Mouse (Mus musculus) MEL (cell line): Measurements from ENCODE around the gene Esrrb. TPM values are rescaled to one million over a fixed set of nuclear protein-coding genes. Genes with fewer than 3 reads are reported as not detected.

Source experiments
- DNase-seq: peaks from one replicate; pipeline ENCODE4 v3.0.0; 2011; ENCODE audit warnings: low read depth, low spot score
- H3K27ac ChIP-seq: 2 replicates; pipeline ENCODE4 v1.5.1; 2012; ENCODE audit warnings: low read depth, mild to moderate bottlenecking, control low read depth, low read length, moderate library complexity; ENCODE audit not compliant: control insufficient read depth
- H3K27me3 ChIP-seq, 2 experiments: fragments of 150-350 bp in 1 of 2; sonication (generic) in 1 of 2; 2 replicates each; pipeline ENCODE4 v1.6.1; 2012; ENCODE audit warnings: low read length in 2 of 2, mild to moderate bottlenecking in 2 of 2, improper control_type of control experiment in 1 of 2, moderate library complexity in 1 of 2; ENCODE audit not compliant: insufficient read depth in 2 of 2, control insufficient read depth in 1 of 2
- H3K36me3 ChIP-seq, 2 experiments: 2 replicates each; pipeline ENCODE4 v1.6.1; 2012 to 2014; ENCODE audit warnings: low read length in 2 of 2, improper control_type of control experiment in 1 of 2, inconsistent platforms in 1 of 2, mild to moderate bottlenecking in 1 of 2; ENCODE audit not compliant: insufficient read depth in 2 of 2, control insufficient read depth in 1 of 2
- H3K4me1 ChIP-seq, 2 experiments: fragments of 150-350 bp in 1 of 2; sonication (generic) in 1 of 2; 2 replicates each; pipeline ENCODE4 v1.6.1; 2012; ENCODE audit warnings: low read length in 2 of 2, improper control_type of control experiment in 1 of 2, mild to moderate bottlenecking in 1 of 2; ENCODE audit not compliant: insufficient read depth in 2 of 2, control insufficient read depth in 1 of 2
- H3K4me3 ChIP-seq, 2 experiments: fragments of 150-350 bp in 1 of 2; sonication (generic) in 1 of 2; 2 replicates each; pipeline ENCODE4 v1.5.1; 2012; ENCODE audit warnings: low read depth in 2 of 2, low read length in 2 of 2, mild to moderate bottlenecking in 2 of 2, moderate library complexity in 2 of 2, control low read depth in 1 of 2, improper control_type of control experiment in 1 of 2; ENCODE audit not compliant: control insufficient read depth in 1 of 2, insufficient read depth in 1 of 2
- H3K79me2 ChIP-seq: 2 replicates; pipeline ENCODE4 v1.6.1; 2012; ENCODE audit warnings: mild to moderate bottlenecking, low read length, moderate library complexity; ENCODE audit not compliant: control insufficient read depth, poor library complexity, insufficient read depth
- H3K9ac ChIP-seq: 2 replicates; pipeline ENCODE4 v1.6.1; 2012; ENCODE audit warnings: low read depth, mild to moderate bottlenecking, control low read depth, low read length, moderate library complexity; ENCODE audit not compliant: control insufficient read depth, poor library complexity, severe bottlenecking
- H3K9me3 ChIP-seq: fragments of 150-350 bp; sonication (generic); replicated peaks from 2 replicates; pipeline ENCODE4 v1.6.1; 2012; ENCODE audit warnings: mild to moderate bottlenecking, low read length, improper control_type of control experiment, moderate library complexity; ENCODE audit not compliant: insufficient read depth
- BHLHE40 ChIP-seq: IDR thresholded peaks from 2 replicates; pipeline ENCODE4 v1.6.1; 2012; ENCODE audit warnings: low read depth, mild to moderate bottlenecking, inconsistent platforms, low read length, improper control_type of control experiment, borderline replicate concordance
- CHD1 ChIP-seq: IDR thresholded peaks from 2 replicates; pipeline ENCODE4 v1.6.1; 2012; ENCODE audit warnings: low read depth, mild to moderate bottlenecking, inconsistent platforms, low read length, improper control_type of control experiment
- CTCF ChIP-seq, 3 experiments: IDR thresholded peaks in 2 of 3; conservative IDR thresholded peaks in 1 of 3; 2 replicates each; pipeline ENCODE4 v1.5.1; 2011 to 2012; ENCODE audit warnings: low read length in 3 of 3, low read depth in 2 of 3, mild to moderate bottlenecking in 2 of 3, improper control_type of control experiment in 1 of 3, inconsistent platforms in 1 of 3, mixed read lengths in 1 of 3, moderate library complexity in 1 of 3; ENCODE audit not compliant: control insufficient read depth in 1 of 3, insufficient read depth in 1 of 3, poor library complexity in 1 of 3, severe bottlenecking in 1 of 3
- EP300 ChIP-seq, 2 experiments: IDR thresholded peaks; 2 replicates each; pipeline ENCODE4 v1.6.1; 2011; ENCODE audit warnings: improper control_type of control experiment in 2 of 2, low read length in 2 of 2, low read depth in 1 of 2, mild to moderate bottlenecking in 1 of 2
- ETS1 ChIP-seq: IDR thresholded peaks from 2 replicates; pipeline ENCODE4 v1.6.1; 2012; ENCODE audit warnings: low read depth, mild to moderate bottlenecking, inconsistent platforms, low read length, improper control_type of control experiment, moderate library complexity
- GABPA ChIP-seq: IDR thresholded peaks from 2 replicates; pipeline ENCODE4 v1.6.1; 2012; ENCODE audit warnings: low read depth, mild to moderate bottlenecking, inconsistent platforms, low read length, improper control_type of control experiment, moderate library complexity
- JUND ChIP-seq: IDR thresholded peaks from 2 replicates; pipeline ENCODE4 v1.6.1; 2011; ENCODE audit warnings: low read depth, mild to moderate bottlenecking, improper control_type of control experiment, low read length
- MAFK ChIP-seq: IDR thresholded peaks from 2 replicates; pipeline ENCODE4 v1.6.1; 2011; ENCODE audit warnings: low read depth, mild to moderate bottlenecking, low read length, improper control_type of control experiment, borderline replicate concordance
- MAX ChIP-seq: IDR thresholded peaks from 2 replicates; pipeline ENCODE4 v1.6.1; 2011; ENCODE audit warnings: low read length, improper control_type of control experiment
- MAZ ChIP-seq: IDR thresholded peaks from 2 replicates; pipeline ENCODE4 v1.6.1; 2012; ENCODE audit warnings: low read depth, mild to moderate bottlenecking, inconsistent platforms, low read length, improper control_type of control experiment
- MEF2A ChIP-seq: IDR thresholded peaks from 2 replicates; pipeline ENCODE4 v1.6.1; 2014; ENCODE audit warnings: low read depth, mild to moderate bottlenecking, inconsistent platforms, low read length, improper control_type of control experiment; ENCODE audit not compliant: poor library complexity, insufficient replicate concordance, severe bottlenecking; ENCODE audit errors: extremely low read depth
- MXI1 ChIP-seq: IDR thresholded peaks from 2 replicates; pipeline ENCODE4 v1.6.1; 2011; ENCODE audit warnings: mild to moderate bottlenecking, low read depth, low read length, improper control_type of control experiment
- NRF1 ChIP-seq: IDR thresholded peaks from 2 replicates; pipeline ENCODE4 v1.6.1; 2014; ENCODE audit warnings: low read depth, mild to moderate bottlenecking, inconsistent platforms, low read length, improper control_type of control experiment, moderate library complexity; ENCODE audit not compliant: poor library complexity, insufficient read depth, severe bottlenecking
- POLR2A ChIP-seq, 2 experiments: IDR thresholded peaks; 2 replicates each; pipeline ENCODE4 v1.6.1; 2011 to 2012; ENCODE audit warnings: low read length in 2 of 2, mild to moderate bottlenecking in 2 of 2, control low read depth in 1 of 2, improper control_type of control experiment in 1 of 2, low read depth in 1 of 2, moderate library complexity in 1 of 2; ENCODE audit not compliant: control insufficient read depth in 1 of 2, insufficient read depth in 1 of 2, poor library complexity in 1 of 2
- POLR2AphosphoS2 ChIP-seq: IDR thresholded peaks from 2 replicates; pipeline ENCODE4 v1.6.1; 2011; ENCODE audit warnings: low read length, improper control_type of control experiment
- POLR2AphosphoS5 ChIP-seq: IDR thresholded peaks from 2 replicates; pipeline ENCODE4 v1.6.1; 2012; ENCODE audit warnings: low read depth, borderline replicate concordance, mild to moderate bottlenecking, inconsistent platforms, low read length, moderate library complexity, mixed read lengths
- RAD21 ChIP-seq: IDR thresholded peaks from 2 replicates; pipeline ENCODE4 v1.6.1; 2011; ENCODE audit warnings: mild to moderate bottlenecking, low read depth, low read length, improper control_type of control experiment
- RCOR1 ChIP-seq: IDR thresholded peaks from 2 replicates; pipeline ENCODE4 v1.6.1; 2012; ENCODE audit warnings: low read depth, mild to moderate bottlenecking, inconsistent platforms, low read length, improper control_type of control experiment
- SIN3A ChIP-seq: IDR thresholded peaks from 2 replicates; pipeline ENCODE4 v1.6.1; 2012; ENCODE audit warnings: low read length, improper control_type of control experiment, inconsistent platforms
- TBP ChIP-seq: IDR thresholded peaks from 2 replicates; pipeline ENCODE4 v1.8.0; 2011; ENCODE audit warnings: low read depth, low read length, improper control_type of control experiment
- USF1 ChIP-seq: IDR thresholded peaks from 2 replicates; pipeline ENCODE4 v1.6.1; 2014; ENCODE audit warnings: low read depth, mild to moderate bottlenecking, inconsistent platforms, low read length, improper control_type of control experiment, moderate library complexity
- USF2 ChIP-seq, 2 experiments: IDR thresholded peaks; 2 replicates each; pipeline ENCODE4 v1.6.1; 2011 to 2012; ENCODE audit warnings: improper control_type of control experiment in 2 of 2, low read length in 2 of 2, borderline replicate concordance in 1 of 2, inconsistent platforms in 1 of 2, low read depth in 1 of 2, mild to moderate bottlenecking in 1 of 2; ENCODE audit not compliant: insufficient read depth in 1 of 2
- ZKSCAN1 ChIP-seq: IDR thresholded peaks from 2 replicates; pipeline ENCODE4 v1.6.1; 2012; ENCODE audit warnings: low read depth, mild to moderate bottlenecking, inconsistent platforms, low read length, improper control_type of control experiment, moderate library complexity
- ZMIZ1 ChIP-seq: IDR thresholded peaks from 2 replicates; pipeline ENCODE4 v1.6.1; 2012; ENCODE audit warnings: low read depth, mild to moderate bottlenecking, inconsistent platforms, low read length, improper control_type of control experiment, moderate library complexity
- ZNF384 ChIP-seq: IDR thresholded peaks from 2 replicates; pipeline ENCODE4 v1.6.1; 2012; ENCODE audit warnings: low read depth, mild to moderate bottlenecking, inconsistent platforms, low read length, improper control_type of control experiment
- polyA plus RNA-seq, 2 experiments: library from polyadenylated mRNA; stranded (reverse) in 1 of 2; unstranded in 1 of 2; fragments of >175 nt in 1 of 2; fragments of >200 nt in 1 of 2; gene quantifications; 2 replicates each; pipeline versions ENCODE4 v1.2.1 to v1.2.4; 2012; ENCODE audit warnings: low replicate concordance in 2 of 2, low read depth in 1 of 2; ENCODE audit not compliant: insufficient read length in 2 of 2, insufficient read depth in 1 of 2, missing spikeins in 1 of 2
- total RNA-seq: library from RNA; depleted of rRNA; stranded (reverse); fragments of 300-350 nt; gene quantifications from 2 replicates; pipeline ENCODE4 v1.2.3, GENCODE M21; 2012

Gene Esrrb
- total and polyA plus RNA-seq, 3 experiments: not detected

- Histone ChIP-seq H3K36me3 (no peaks in the 10 kb centered on the region), H3K79me2 (no peaks in the 10 kb centered on the region), H3K27ac (no peak overlapping the region), H3K4me3 (no peak overlapping the region), H3K27me3 (no peaks in the 10 kb centered on the region), H3K9me3 (no peaks in the 10 kb centered on the region), H3K9ac (no peak overlapping the region), H3K4me1 (no peaks in the 10 kb centered on the region)
- DNase-seq: no peak
- TF ChIP-seq CTCF (IDR thresholded peaks at IDR 0.05 in 2 of 3, conservative IDR thresholded peaks at IDR 0.05 in 1 of 3; ENCODE audit: control insufficient read depth in 1 of 3, insufficient read depth in 1 of 3, low read depth in 2 of 3, low read length in 3 of 3, poor library complexity in 1 of 3, severe bottlenecking in 1 of 3): no peak
- no peak for TF ChIP-seq POLR2AphosphoS2
- no peak for TF ChIP-seq ZMIZ1
- no peak for TF ChIP-seq MAFK
- no peak for TF ChIP-seq POLR2A (IDR thresholded peaks at IDR 0.05; ENCODE audit: control insufficient read depth in 1 of 2, insufficient read depth in 1 of 2, low read depth in 1 of 2, low read length in 2 of 2, poor library complexity in 1 of 2)
- TF ChIP-seq USF2 (IDR thresholded peaks at IDR 0.05; ENCODE audit: borderline replicate concordance in 1 of 2, insufficient read depth in 1 of 2, low read depth in 1 of 2, low read length in 2 of 2): no peak
- TF ChIP-seq SIN3A: no peak
- no peak for TF ChIP-seq MAX
- TF ChIP-seq USF1: no peak
- no peak for TF ChIP-seq MXI1
- no peak for TF ChIP-seq CHD1
- no peak for TF ChIP-seq MAZ
- TF ChIP-seq POLR2AphosphoS5: no peak
- TF ChIP-seq ETS1: no peak
Measured at GRCm38 (mm10) chr12:86329813-86330212, 31.1 kb upstream of the Esrrb start.

- no peaks in the 10 kb centered on the region for H3K4me1 ChIP-seq
Measured at GRCm38 (mm10) chr12:86330684-86331083, 30.2 kb upstream of the Esrrb start.

More at GRCm38 (mm10) chr12:86330684-86331083, 30.2 kb upstream of the Esrrb start:
- TF ChIP-seq POLR2AphosphoS5 (no peak), ZNF384 (no peak), POLR2AphosphoS2 (no peak), RCOR1 (no peak), BHLHE40 (no peak), GABPA (no peak), RAD21 (no peak), ZKSCAN1 (no peak), TBP (no peak), NRF1 (no peak), MAZ (no peak), JUND (no peak), MEF2A (no peak), EP300 (IDR thresholded peaks at IDR 0.05; ENCODE audit: low read depth in 1 of 2, low read length in 2 of 2) (no peak)
- Histone ChIP-seq H3K79me2 (no peaks in the 10 kb centered on the region), H3K36me3 (no peaks in the 10 kb centered on the region), H3K4me3 (no peak overlapping the region), H3K27me3 (no peaks in the 10 kb centered on the region), H3K9me3 (no peaks in the 10 kb centered on the region), H3K27ac (no peak overlapping the region), H3K9ac (no peak overlapping the region)
- no peak for DNase-seq
